Mouse (Mus musculus): ENCODE measurements around the gene 4930524B15Rik.

DNA sequence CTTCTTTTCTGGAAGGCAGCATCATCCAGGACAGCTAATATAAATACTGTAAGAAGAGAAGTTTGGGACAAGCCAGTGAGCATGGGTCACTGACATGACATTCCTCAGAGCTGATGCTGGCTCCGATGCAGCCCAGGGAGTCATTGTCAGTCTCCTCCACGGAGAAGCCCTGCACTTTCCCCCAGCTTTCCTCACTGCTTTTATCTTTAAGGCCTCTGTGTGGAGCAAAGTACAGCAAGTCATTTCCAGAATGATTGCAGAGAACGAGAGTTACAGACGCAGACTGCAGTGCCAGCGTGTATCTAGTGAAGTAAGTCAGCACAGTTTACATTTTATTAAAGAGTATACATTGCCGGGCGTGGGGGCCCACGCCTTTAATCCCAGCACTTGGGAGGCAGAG is 9.4 kb downstream of the 4930524B15Rik start:
- TF ChIP-seq CTCF (IDR thresholded peaks at IDR 0.05; ENCODE audit: control insufficient read depth, insufficient read depth, insufficient read length) (no peak), MAX (IDR thresholded peaks at IDR 0.05) (no peak)

All from C2C12 (cell line).